Mouse (Mus musculus): Measurements from ENCODE around the gene Fmo5. TPM values are rescaled to one million over a fixed set of nuclear protein-coding genes. Genes with fewer than 3 reads are reported as not detected.

The Fmo5 gene
- polyA plus RNA-seq, 1 experiment from 2014 or later = 2.7 TPM

DNA sequence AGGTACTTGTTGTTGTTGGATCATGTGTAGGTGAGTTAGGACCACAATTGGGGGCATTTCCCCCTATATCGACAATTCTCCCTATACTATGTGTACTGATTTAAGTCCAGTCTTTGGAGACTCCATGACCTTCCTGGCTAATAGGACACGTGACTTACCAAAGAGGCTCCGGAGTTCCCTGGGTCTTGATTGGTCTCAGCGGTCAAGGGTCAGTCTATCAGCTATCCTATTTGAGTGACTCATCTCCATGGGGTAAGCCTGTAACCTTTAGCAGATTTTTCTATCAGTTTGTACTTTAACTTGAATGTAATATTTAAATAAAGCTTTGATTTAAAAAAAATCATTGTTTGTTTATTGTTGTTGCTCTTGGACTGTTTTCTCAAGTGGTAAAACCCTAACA lies 7.9 kb upstream of the Fmo5 start:
- Histone ChIP-seq H3K9me3 (ENCODE audit: control insufficient read depth, low read length) (no peaks in the 10 kb centered on the region), H3K4me2 (ENCODE audit: low read depth, low read length) (no peak overlapping the region), H3K27ac (replicated peaks; ENCODE audit: low read depth, low read length) (no peak overlapping the region), H3K27me3 (replicated peaks; ENCODE audit: control insufficient read depth, insufficient read depth, low read length) (no peaks in the 10 kb centered on the region), H3K9ac (ENCODE audit: low read depth, low read length) (no peak overlapping the region), H3K36me3 (ENCODE audit: control insufficient read depth, insufficient read depth, low read length) (no peaks in the 10 kb centered on the region), H3K4me3 (ENCODE audit: low read depth, low read length) (no peak overlapping the region), H3K4me1 (ENCODE audit: control insufficient read depth, insufficient read depth, low read length) (no peaks in the 10 kb centered on the region)
- WGBS = 77% methylated on average over 4 of the region's 4 CpGs
- no peak for ATAC-seq (ENCODE audit: low read depth)
- DNase-seq (ENCODE audit: low spot score) = no peak

- H3K4me3 ChIP-seq (ENCODE audit: low read depth, low read length) = no peak overlapping the region
- ATAC-seq (ENCODE audit: low read depth) (no peak), DNase-seq (ENCODE audit: low spot score) (no peak)
- no peaks in the 10 kb centered on the region for H3K9me3 ChIP-seq (ENCODE audit: control insufficient read depth, low read length)
- no peaks in the 10 kb centered on the region for H3K36me3 ChIP-seq (ENCODE audit: control insufficient read depth, insufficient read depth, low read length)
- no peak overlapping the region for H3K9ac ChIP-seq (ENCODE audit: low read depth, low read length)
- H3K4me2 ChIP-seq (ENCODE audit: low read depth, low read length) = no peak overlapping the region
- no peaks in the 10 kb centered on the region for H3K27me3 ChIP-seq (replicated peaks; ENCODE audit: control insufficient read depth, insufficient read depth, low read length)
- H3K4me1 ChIP-seq (ENCODE audit: control insufficient read depth, insufficient read depth, low read length) = no peaks in the 10 kb centered on the region
- H3K27ac ChIP-seq (replicated peaks; ENCODE audit: low read depth, low read length) = no peak overlapping the region
- WGBS = 56% methylated on average over 2 of the region's 2 CpGs
Observed at GRCm38 (mm10) chr3:97624611-97625010, 4.0 kb upstream of the Fmo5 start.

DNA sequence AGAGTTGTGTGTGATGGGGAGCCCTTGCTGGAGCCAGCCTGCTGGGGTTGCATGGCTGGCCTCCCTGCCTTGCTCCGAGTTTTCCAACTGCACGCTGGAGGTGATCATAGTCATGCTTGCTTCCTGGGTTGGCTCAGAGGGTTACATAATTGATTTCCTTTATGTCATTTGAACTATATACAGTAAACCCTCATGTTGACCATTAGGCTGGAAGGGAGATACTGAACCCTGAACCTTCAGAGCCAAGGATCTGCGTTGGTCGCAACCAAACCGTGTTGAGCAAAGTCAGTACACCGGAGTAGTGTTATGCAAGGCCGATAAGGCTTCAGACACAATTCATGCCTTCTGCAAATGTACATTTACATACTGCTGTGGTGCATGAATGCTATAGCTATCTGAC lies 711 bp upstream of the Fmo5 start:
- Histone ChIP-seq H3K36me3 (ENCODE audit: control insufficient read depth, insufficient read depth, low read length) (no peaks in the 10 kb centered on the region), H3K4me2 (ENCODE audit: low read depth, low read length) (peak overlapping the region; percentile 60), H3K27ac (replicated peaks; ENCODE audit: low read depth, low read length) (no peak overlapping the region), H3K4me3 (ENCODE audit: low read depth, low read length) (peak overlapping the region; percentile 44; the same call in 1 of the 2 replicates), H3K4me1 (ENCODE audit: control insufficient read depth, insufficient read depth, low read length) (no peaks in the 10 kb centered on the region), H3K9me3 (ENCODE audit: control insufficient read depth, low read length) (no peaks in the 10 kb centered on the region), H3K27me3 (replicated peaks; ENCODE audit: control insufficient read depth, insufficient read depth, low read length) (no peaks in the 10 kb centered on the region), H3K9ac (ENCODE audit: low read depth, low read length) (peak overlapping the region; percentile 39; the same call in 1 of the 2 replicates)
- 82% methylated on average over 7 of the region's 7 CpGs for WGBS
- DNase-seq (ENCODE audit: low spot score) = no peak
- ATAC-seq (ENCODE audit: low read depth) = no peak

DNA sequence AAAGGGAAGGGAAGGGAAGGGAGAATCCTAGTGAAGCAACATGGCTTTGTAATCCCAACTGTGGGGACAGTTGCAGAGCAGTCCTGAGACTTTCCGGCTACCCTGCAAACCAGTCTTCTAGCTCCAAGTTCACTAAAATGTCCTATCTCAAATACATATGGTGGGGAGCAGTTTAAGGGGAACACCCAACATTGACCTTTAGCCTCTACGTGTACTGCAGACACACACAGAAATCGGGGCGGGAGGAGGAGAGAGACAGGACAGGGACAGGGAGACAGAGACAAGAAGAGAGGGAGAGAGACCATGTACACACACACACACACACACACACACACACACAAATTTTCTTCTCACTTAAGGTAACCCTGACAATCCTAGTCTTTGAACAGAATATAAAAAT lies 1.3 kb downstream of the Fmo5 start:
- 84% methylated on average over 4 of the region's 4 CpGs for WGBS
- Histone ChIP-seq H3K4me1 (ENCODE audit: control insufficient read depth, insufficient read depth, low read length) (no peaks in the 10 kb centered on the region; the same call in 1 of the 2 replicates), H3K27me3 (replicated peaks; ENCODE audit: control insufficient read depth, insufficient read depth, low read length) (no peaks in the 10 kb centered on the region), H3K4me3 (ENCODE audit: low read depth, low read length) (no peak overlapping the region), H3K4me2 (ENCODE audit: low read depth, low read length) (no peak overlapping the region), H3K9me3 (ENCODE audit: control insufficient read depth, low read length) (no peaks in the 10 kb centered on the region), H3K9ac (ENCODE audit: low read depth, low read length) (no peak overlapping the region), H3K27ac (replicated peaks; ENCODE audit: low read depth, low read length) (no peak overlapping the region), H3K36me3 (ENCODE audit: control insufficient read depth, insufficient read depth, low read length) (no peaks in the 10 kb centered on the region)
- no peak for DNase-seq (ENCODE audit: low spot score)
- ATAC-seq (ENCODE audit: low read depth) = no peak

DNA sequence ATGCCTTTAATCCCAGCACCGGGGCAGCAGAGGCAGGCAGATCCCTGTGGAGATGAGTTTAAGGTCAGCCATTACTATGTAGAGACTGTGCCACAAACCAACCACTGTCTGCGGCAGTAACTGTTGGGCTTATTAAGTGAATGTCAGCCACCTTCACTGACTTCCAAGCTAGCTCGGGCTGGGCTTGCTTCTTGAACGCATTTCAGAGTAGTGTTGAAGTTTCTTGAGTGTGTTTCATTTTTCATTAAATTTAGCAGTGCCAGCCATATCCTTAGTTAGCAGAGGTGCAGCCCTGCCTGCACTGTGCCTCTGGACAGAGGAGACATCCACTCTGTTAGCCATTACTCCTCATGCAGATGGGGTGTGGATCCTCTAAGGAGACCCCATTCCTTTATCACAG lies 2.1 kb downstream of the Fmo5 start:
- Histone ChIP-seq H3K4me3 (ENCODE audit: low read depth, low read length) (no peak overlapping the region), H3K4me2 (ENCODE audit: low read depth, low read length) (no peak overlapping the region), H3K4me1 (ENCODE audit: control insufficient read depth, insufficient read depth, low read length) (no peaks in the 10 kb centered on the region; the same call in 1 of the 2 replicates), H3K27ac (replicated peaks; ENCODE audit: low read depth, low read length) (no peak overlapping the region), H3K9me3 (ENCODE audit: control insufficient read depth, low read length) (no peaks in the 10 kb centered on the region), H3K9ac (ENCODE audit: low read depth, low read length) (no peak overlapping the region), H3K27me3 (replicated peaks; ENCODE audit: control insufficient read depth, insufficient read depth, low read length) (no peaks in the 10 kb centered on the region), H3K36me3 (ENCODE audit: control insufficient read depth, insufficient read depth, low read length) (no peaks in the 10 kb centered on the region)
- ATAC-seq (ENCODE audit: low read depth) = no peak
- 92% methylated on average over 4 of the region's 4 CpGs for WGBS
- no peak for DNase-seq (ENCODE audit: low spot score)

GRCm38 (mm10) chr3:97631258-97631860 lies 2.8 kb downstream of the Fmo5 start:
- DNase-seq (ENCODE audit: low spot score) = no peak
- Histone ChIP-seq H3K27ac (replicated peaks; ENCODE audit: low read depth, low read length) (no peak overlapping the region), H3K27me3 (replicated peaks; ENCODE audit: control insufficient read depth, insufficient read depth, low read length) (no peaks in the 10 kb centered on the region), H3K9ac (ENCODE audit: low read depth, low read length) (no peak overlapping the region), H3K36me3 (ENCODE audit: control insufficient read depth, insufficient read depth, low read length) (no peaks in the 10 kb centered on the region), H3K4me3 (ENCODE audit: low read depth, low read length) (no peak overlapping the region), H3K9me3 (ENCODE audit: control insufficient read depth, low read length) (no peaks in the 10 kb centered on the region), H3K4me1 (ENCODE audit: control insufficient read depth, insufficient read depth, low read length) (no peaks in the 10 kb centered on the region; the same call in 1 of the 2 replicates), H3K4me2 (ENCODE audit: low read depth, low read length) (no peak overlapping the region)
- 85% methylated on average over 8 of the region's 8 CpGs for WGBS
- no peak for ATAC-seq (ENCODE audit: low read depth)

DNA sequence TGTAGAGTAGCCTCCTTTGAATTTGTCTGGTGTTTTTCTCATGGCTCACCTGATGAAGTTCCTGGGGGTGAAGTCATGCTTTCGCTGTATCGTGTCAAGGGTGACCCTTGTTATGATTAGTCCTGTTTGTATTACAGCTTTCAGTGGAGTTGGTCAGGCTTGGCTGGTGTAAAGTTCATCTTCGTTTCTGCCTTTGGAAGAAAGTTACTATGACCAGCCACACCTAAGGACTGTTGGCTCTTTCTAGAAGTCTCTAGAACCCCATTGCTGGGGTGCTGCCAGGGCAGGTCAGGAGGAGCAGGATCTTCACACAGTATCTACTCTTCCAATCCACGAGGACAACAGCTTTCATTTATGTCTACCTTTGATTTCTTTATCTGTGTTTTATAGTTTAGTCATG lies 4.9 kb downstream of the Fmo5 start:
- H3K27me3 ChIP-seq (replicated peaks; ENCODE audit: control insufficient read depth, insufficient read depth, low read length) = no peaks in the 10 kb centered on the region
- WGBS = 80% methylated on average over 4 of the region's 4 CpGs
- no peak for ATAC-seq (ENCODE audit: low read depth)

DNA sequence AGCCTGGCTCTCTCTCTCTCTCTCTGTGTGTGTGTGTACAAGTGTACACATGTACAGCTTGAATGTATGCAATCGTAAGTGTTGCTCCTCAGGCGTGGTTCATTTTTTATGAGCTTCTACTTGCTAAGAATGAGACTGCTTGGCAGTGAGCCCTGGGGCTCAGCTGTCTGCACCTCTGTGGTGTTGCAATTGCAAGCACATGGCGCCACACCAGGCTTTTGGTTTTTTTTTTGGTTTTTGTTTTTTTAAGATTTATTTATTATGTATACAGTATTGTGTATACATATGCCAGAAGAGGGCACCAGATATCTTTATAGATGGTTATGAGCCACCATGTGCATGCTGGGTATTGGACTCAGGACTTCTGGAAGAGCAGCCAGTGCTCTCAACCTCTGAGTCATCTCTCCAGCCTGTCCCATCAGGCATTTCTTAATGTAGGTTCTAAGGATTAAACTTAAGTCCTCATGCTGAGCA lies 5.7 kb downstream of the Fmo5 start:
- Histone ChIP-seq H3K4me3 (ENCODE audit: low read depth, low read length) (no peak overlapping the region), H3K27ac (replicated peaks; ENCODE audit: low read depth, low read length) (no peak overlapping the region), H3K9me3 (ENCODE audit: control insufficient read depth, low read length) (no peaks in the 10 kb centered on the region), H3K36me3 (ENCODE audit: control insufficient read depth, insufficient read depth, low read length) (no peaks in the 10 kb centered on the region), H3K4me2 (ENCODE audit: low read depth, low read length) (no peak overlapping the region), H3K27me3 (replicated peaks; ENCODE audit: control insufficient read depth, insufficient read depth, low read length) (no peaks in the 10 kb centered on the region), H3K4me1 (ENCODE audit: control insufficient read depth, insufficient read depth, low read length) (no peaks in the 10 kb centered on the region; the same call in 1 of the 2 replicates), H3K9ac (ENCODE audit: low read depth, low read length) (no peak overlapping the region)
- DNase-seq (ENCODE audit: low spot score) (peak; percentile 89), ATAC-seq (ENCODE audit: low read depth) (peak; percentile 57)
- 53% methylated on average over 3 of the region's 3 CpGs for WGBS

More for the DNA sequence above, 4.9 kb downstream of the Fmo5 start:
- no peak for DNase-seq (ENCODE audit: low spot score)
- Histone ChIP-seq H3K36me3 (ENCODE audit: control insufficient read depth, insufficient read depth, low read length) (no peaks in the 10 kb centered on the region), H3K9ac (ENCODE audit: low read depth, low read length) (no peak overlapping the region), H3K27ac (replicated peaks; ENCODE audit: low read depth, low read length) (no peak overlapping the region), H3K9me3 (ENCODE audit: control insufficient read depth, low read length) (no peaks in the 10 kb centered on the region), H3K4me2 (ENCODE audit: low read depth, low read length) (no peak overlapping the region), H3K4me1 (ENCODE audit: control insufficient read depth, insufficient read depth, low read length) (no peaks in the 10 kb centered on the region; the same call in 1 of the 2 replicates), H3K4me3 (ENCODE audit: low read depth, low read length) (no peak overlapping the region)

- H3K4me2 ChIP-seq (ENCODE audit: low read depth, low read length) = no peak overlapping the region
- DNase-seq (ENCODE audit: low spot score) (no peak), ATAC-seq (ENCODE audit: low read depth) (no peak)
- no peaks in the 10 kb centered on the region for H3K27me3 ChIP-seq (replicated peaks; ENCODE audit: control insufficient read depth, insufficient read depth, low read length)
- H3K36me3 ChIP-seq (ENCODE audit: control insufficient read depth, insufficient read depth, low read length) = no peaks in the 10 kb centered on the region
- H3K9me3 ChIP-seq (ENCODE audit: control insufficient read depth, low read length) = no peaks in the 10 kb centered on the region
- no peak overlapping the region for H3K27ac ChIP-seq (replicated peaks; ENCODE audit: low read depth, low read length)
- 88% methylated on average over 4 of the region's 4 CpGs for WGBS
- no peak overlapping the region for H3K9ac ChIP-seq (ENCODE audit: low read depth, low read length)
- H3K4me3 ChIP-seq (ENCODE audit: low read depth, low read length) = no peak overlapping the region
- H3K4me1 ChIP-seq (ENCODE audit: control insufficient read depth, insufficient read depth, low read length) = no peaks in the 10 kb centered on the region
Observed at GRCm38 (mm10) chr3:97641396-97641795, 12.8 kb downstream of the Fmo5 start.

Measured in embryonic facial prominence, embryonic 14.5 days (tissue).